Mouse (Mus musculus) layer of hippocampus, adult 11-12 months (tissue): ENCODE results near the gene Swap70.

Source experiments
- DNase-seq: peaks from one replicate; pipeline ENCODE4 v3.0.0; 2022; ENCODE audit warnings: low spot score

The Swap70 gene

GRCm38 (mm10) chr7:110272434-110272833, 50.9 kb downstream of the Swap70 start:
- DNase-seq: no peak

DNA sequence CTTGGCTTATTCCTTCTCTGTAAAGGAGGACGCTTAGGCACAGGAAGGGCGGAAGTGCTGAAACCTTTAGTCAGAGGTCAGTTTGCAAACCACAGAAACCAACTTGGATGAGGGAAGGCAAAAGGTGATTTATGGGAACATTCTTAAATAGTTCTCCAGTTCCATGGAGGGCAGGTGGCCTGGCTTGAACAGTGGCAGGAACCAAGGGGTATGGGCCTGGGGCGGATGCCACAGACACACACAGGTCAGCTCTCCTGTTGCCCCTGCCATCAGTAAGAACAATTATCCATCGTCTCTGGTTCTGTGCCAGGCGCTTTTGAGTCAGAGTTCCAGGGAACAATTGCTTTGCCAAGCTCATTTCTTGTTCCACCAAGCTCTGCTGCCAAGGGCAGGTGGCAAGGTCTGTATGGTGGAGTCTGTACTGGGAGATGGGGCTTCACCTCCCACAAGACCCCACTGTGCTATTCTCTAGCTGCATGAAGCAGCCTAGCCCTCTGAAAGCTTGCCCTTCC, 56.3 kb downstream of the Swap70 start:
- no peak for DNase-seq

- no peak for DNase-seq
Observed at GRCm38 (mm10) chr7:110279183-110279582, 57.7 kb downstream of the Swap70 start.

GRCm38 (mm10) chr7:110281435-110282256, 60.1 kb downstream of the Swap70 start:
- DNase-seq: no peak

DNA sequence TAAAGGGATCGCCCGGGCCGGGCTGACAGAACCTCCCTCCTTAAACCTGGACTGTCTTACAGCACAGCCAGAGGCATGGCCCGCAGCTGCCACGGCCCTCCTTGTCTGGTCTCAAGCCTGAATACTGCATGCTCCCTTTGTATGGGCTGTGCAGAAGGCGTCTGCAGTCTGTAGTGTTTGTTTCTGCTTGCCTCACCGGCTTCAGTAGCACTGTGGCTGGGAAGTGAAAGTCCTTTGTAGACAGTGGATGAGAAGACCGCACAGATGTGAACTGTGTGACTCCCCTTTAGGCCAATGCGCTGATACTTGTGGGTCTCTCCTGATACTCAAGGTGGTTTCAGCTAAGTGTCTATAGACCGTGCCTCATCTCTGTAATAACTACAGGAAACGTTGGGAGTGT, 61.3 kb downstream of the Swap70 start:
- DNase-seq: no peak

DNA sequence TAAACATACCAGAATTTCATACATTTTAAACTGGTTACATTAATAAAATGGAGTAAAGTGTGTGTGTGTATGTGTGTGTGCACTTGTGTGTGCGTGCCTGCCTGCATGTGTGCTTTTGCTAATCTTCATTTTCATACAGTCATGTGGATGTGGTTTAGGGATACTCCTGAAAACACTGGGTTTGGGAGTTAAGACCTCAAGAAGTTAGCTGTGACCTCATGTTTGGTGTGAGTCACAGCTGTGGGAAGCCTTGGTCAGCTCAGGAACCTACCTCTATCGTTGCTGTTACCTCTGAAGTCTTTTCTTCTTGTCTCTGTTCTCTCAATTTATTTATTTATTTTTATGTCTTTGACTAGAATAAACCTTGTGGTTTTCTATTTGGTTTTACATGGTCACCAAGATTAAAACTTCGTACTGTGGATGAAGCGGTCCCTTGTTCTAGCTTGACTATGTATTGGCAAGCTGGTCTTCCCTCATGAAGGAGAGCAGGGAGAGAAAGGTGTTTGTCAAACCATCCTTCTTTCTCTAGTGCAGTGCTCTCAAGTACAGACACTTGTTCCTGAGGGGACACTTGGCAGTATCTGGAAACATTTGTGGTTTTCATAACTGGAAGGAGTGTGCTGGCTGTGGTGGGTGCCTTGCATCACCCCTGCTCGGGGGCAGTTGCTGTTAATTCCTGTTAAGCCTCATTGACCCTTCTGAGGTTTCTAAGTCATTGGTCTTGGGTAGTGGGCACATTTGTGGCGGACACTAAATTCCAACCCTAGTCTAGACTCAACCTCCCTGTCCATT, 62.2 kb downstream of the Swap70 start:
- no peak for DNase-seq

DNA sequence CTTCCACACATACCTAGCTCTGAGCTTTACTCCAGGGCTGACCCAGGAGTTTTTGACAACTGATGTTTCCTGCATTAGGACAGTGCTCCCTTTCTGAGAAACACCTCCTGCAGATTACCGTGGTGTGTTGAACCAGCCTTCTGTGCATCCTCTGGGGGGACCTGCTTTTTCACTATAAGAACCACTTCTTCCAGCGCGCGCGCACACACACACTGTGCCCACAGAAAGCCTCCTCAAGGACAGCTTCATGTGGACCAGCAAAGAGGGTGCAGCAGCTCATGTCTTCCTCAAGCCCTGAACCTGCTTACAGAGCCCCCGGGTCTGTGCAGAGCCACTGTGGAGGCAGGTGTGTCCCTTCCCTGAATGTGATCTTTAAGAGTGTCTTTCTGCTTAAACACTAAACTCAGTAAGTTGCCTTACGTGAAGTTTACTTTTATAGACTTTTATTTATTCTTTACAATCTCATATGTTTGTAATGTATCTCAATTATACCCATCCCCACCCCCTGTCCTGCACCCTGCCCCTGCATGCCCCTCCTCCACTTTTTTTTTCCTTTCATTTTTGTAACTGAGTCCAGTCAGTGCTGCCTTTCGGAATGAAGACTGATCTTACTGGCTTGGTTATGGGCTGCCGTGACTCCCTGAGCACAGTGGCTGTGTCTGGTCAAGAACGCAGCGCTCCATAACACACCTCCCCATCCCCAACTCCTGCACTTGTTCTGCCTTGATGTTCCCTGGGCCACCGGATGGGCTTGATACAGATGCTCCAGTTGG, 63.8 kb downstream of the Swap70 start:
- DNase-seq: no peak

GRCm38 (mm10) chr7:110285849-110286151, 64.3 kb downstream of the Swap70 start:
- no peak for DNase-seq

DNA sequence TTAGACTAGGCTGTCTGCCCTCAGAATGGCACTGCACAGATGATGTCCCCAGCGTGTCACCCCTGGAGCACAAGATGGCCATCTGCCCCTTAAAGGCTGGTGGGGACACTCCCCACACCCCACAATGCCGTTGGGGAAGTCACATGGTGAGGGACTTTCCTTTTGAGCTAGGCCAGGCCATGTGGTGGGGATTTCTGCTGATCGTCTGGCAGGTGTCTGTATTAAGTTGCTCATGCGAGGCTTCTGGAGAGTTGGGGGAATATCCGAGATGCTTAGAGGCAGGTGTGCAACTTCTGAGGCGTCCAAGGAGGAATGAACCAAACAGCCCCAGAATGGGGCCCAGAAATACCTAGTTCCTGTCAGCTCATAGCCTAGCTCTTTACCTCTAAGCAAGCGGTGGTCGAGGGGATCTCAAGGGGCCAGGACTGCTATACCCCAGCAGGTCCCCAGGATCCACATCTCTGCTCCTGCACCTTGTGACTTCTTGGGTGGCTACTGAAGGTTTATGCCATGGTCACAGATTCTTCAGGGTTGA, 64.8 kb downstream of the Swap70 start:
- no peak for DNase-seq

- DNase-seq: peak; percentile 85
Observed at GRCm38 (mm10) chr7:110286838-110287475, 65.4 kb downstream of the Swap70 start.

GRCm38 (mm10) chr7:110287476-110288071, 66.1 kb downstream of the Swap70 start:
- no peak for DNase-seq

- DNase-seq: no peak
Observed at GRCm38 (mm10) chr7:110288191-110288604, 66.7 kb downstream of the Swap70 start.

DNA sequence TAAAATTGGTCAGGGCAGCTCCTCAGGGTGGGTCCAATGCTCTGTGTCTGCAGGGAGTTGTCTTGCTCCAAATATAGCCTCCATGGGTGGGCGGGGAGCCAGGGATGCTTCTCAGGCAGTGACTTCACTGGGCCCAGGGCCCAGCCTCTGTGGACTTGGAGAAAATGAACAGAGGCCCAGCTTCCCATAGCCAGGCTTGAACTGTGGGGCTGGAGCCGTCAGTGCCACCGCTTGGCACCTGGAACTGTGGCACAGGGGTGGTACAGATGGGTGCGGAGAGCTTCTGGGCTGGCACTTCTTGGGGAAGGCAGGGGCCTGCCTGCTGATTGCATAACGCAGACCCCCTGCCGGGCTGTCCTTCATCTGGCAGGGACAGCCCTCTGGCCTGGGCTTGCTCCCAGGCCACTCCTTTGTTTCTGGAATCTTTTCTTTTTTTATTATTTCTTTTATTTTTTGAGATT, 67.2 kb downstream of the Swap70 start:
- peak; percentile 32 for DNase-seq

- DNase-seq: no peak
Observed at GRCm38 (mm10) chr7:110289647-110290046, 68.1 kb downstream of the Swap70 start.

- no peak for DNase-seq
Observed at GRCm38 (mm10) chr7:110296889-110297603, 75.5 kb downstream of the Swap70 start.

DNA sequence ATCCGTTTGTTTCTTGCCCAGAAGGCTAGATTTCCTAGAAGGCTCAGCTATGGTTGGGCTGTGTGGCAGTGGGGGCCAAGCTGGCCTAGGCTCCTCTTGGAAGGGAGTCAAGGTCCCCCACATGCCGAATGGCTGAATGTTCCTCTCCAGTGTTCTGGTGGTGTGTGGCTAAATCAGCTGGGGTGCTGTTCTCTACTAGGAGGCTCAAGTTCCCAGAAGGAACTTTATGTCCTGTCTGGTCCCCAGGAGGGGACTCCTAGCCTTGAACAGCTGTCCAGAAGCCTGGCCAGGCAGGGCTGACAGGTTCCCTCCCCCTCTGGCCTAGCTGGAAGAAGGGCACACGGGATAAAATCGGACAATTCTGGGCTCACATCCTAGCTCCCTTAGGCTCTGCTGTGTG, 76.1 kb downstream of the Swap70 start:
- no peak for DNase-seq

DNA sequence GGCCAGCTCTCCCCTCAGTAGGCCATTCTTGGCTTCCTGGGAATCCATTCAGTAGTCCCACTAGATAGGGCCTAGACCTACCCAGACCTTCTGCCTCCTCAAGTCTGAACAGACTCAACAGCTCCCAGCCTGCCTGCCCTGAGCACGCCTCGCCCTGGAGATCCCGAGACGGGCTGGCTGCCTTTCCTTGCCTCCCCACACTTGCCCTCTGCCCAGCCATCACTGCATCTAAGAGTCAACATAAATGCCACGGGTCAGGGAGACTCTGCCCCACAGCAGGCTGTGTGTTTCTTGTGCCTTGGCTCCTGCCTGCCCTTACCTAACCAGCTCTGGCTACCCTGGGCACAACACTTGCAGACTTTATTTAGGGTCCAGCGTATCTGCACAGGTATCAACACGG, 76.6 kb downstream of the Swap70 start:
- no peak for DNase-seq

GRCm38 (mm10) chr7:110298739-110299410, 77.4 kb downstream of the Swap70 start:
- no peak for DNase-seq

DNA sequence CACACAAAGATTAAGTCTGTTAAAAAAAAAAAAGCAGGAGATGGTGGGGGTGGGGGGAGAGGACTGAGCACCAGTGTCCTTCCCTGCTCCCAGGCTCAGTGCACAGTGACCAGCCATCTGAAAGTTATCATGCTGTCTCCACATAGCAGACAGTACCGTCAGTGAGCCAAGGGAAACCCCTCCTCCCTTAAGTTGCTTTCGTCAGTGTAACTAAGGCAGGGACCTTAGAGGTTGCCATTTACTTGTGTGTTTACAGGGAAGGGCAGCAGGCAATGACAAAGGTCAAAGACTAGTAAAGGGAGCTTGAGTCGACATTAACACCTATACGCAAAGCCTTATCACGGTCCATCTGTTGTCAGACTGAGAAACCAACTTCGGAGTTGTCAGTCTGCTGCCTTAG, 81.4 kb downstream of the Swap70 start:
- DNase-seq: no peak

DNA sequence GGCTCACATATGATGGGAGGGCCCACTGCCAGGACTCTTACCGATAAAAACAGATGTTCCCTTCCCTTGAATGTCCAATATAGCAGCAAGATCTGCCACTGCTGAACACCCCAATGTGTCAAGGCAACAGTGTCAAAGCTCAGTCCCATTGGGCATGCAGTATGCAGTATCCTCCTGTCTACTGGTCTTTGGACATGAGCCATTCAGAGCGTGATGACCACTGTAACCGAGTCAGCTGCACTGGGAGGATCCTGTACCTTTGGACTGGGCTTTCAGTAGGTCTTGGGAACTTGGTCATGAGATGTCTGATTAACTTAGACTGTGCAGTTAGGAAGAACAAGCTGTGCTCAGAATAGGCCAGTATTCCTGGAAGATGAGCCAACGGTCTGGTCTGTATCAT, 84.0 kb downstream of the Swap70 start:
- DNase-seq: no peak
